Mouse (Mus musculus) 416B (cell line): ENCODE data around the gene Hemgn.

ENCODE experiments used
- DNase-seq: peaks from one replicate; pipeline ENCODE4 v3.0.0; 2011; ENCODE audit warnings: low read depth

The Hemgn gene

GRCm38 (mm10) chr4:46412113-46412512 is 1.2 kb downstream of the Hemgn start:
- peak; percentile 70 for DNase-seq

GRCm38 (mm10) chr4:46411489-46411888 is 1.8 kb downstream of the Hemgn start:
- peak; percentile 86 for DNase-seq

GRCm38 (mm10) chr4:46410677-46411076 is 2.6 kb downstream of the Hemgn start:
- DNase-seq: no peak

DNA sequence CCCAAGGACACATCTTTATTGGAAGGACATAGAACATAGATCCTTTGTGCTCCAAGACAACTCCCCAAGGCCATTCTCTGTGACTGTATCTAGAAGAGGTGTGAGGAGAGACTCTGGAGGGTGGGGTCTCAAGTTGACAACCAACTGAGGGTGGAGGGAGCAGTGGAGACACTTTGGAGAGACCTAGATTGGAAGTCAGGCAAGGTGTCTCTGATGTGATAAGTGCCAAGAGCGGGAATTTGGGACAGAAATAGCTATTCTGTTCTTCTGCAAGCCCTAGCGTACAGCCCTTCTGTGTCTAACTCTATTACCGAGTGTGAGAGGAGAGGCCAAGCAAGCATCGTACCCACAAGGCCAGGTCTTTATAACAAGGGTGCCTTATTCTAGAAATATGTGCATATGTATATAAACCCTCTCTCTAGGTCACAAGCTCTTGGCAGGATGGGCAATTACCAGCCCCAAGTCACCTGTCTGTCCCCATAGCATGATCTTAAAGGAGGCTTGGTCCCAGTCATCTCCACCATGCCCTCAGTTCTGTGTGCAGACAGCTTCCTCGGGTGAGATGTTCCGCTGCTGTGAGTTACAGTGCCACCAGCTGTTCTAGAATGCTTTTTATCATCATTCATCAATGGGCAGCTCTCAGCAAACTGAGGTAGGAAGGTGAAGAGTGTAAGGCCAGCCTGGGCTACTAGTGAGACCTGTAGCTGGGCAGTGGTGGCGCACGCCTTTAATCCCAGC is 6.2 kb downstream of the Hemgn start:
- no peak for DNase-seq

GRCm38 (mm10) chr4:46404042-46404795 is 9.1 kb downstream of the Hemgn start:
- DNase-seq: peak; percentile 94

- DNase-seq: no peak
These were observed 14.5 kb downstream of the Hemgn start for GRCm38 (mm10) chr4:46398839-46399238.

GRCm38 (mm10) chr4:46395736-46396135 is 17.6 kb downstream of the Hemgn start:
- no peak for DNase-seq

- DNase-seq: no peak
These were observed 18.9 kb downstream of the Hemgn start for GRCm38 (mm10) chr4:46394388-46394787.

- peak; percentile 97 for DNase-seq
These were observed 22.8 kb downstream of the Hemgn start for GRCm38 (mm10) chr4:46390390-46390970.

GRCm38 (mm10) chr4:46389612-46390341 is 23.5 kb downstream of the Hemgn start:
- peak; percentile 73 for DNase-seq

- DNase-seq: peak; percentile 99
These were observed 24.2 kb downstream of the Hemgn start, which contains the start of gene Trmo for GRCm38 (mm10) chr4:46389013-46389611. Trmo (minus strand) TSS chr4:46389437.

- DNase-seq: no peak
These were observed 24.8 kb downstream of the Hemgn start for GRCm38 (mm10) chr4:46388556-46388955.

- DNase-seq: peak; percentile 84
These were observed 38.4 kb downstream of the Hemgn start for GRCm38 (mm10) chr4:46374869-46375368.

DNA sequence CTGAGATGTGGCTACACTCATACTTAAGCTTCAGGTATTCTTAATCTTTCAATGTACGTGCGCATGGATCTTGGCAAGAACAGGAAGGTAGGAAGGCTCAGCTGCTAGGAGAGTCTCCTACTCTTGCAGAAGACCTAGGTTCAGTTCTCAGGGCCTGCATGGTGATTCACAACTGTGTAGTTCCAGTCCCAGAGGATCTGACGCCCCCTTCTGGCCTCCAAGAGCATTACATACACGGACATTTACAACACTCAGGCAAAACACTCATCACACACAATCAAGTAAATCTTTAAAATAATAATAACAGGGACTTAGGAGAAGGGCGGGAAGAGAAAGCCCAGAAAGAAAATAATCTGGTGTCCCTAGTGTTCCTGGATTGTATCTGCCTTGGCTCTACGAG is 38.9 kb downstream of the Hemgn start:
- DNase-seq: peak; percentile 66

DNA sequence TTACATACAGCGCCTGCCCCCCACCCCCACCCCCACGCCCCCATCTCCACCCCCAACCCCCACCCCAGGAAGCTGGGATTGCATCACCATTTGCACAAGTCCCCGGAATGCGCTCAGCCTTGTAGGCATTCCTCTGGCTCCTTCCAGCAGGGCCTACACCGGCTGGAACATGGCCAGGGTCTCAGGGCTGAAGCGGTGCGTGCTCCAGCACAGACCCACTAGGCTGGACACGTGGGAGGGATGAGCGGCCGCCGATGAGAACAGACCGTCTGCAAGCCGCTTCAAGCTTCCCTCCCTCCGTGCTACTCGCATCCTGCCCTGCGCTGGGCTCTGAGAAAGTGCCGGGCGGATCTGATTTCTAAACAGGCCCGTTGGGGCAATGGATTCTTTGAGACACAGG is 42.3 kb downstream of the Hemgn start:
- no peak for DNase-seq

DNA sequence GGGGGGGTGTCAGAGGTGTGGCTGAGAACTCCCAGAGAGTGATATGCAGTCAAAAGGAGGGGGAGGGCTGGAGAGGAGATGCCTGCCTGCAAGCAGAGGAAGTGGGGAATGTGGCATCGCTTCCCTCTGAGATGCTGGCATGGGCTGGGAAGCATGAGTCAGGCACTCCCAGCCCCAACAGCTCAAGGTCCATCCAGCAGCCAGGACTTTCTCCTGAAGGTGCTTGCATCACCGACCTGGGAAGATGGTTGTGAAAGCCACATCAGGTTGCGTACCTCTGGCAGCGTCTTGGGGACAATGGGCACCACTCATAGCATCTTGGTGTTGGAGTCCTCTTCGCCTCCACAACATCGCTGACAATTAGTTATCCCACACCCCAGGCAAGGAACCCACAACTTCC is 42.9 kb downstream of the Hemgn start:
- no peak for DNase-seq

DNA sequence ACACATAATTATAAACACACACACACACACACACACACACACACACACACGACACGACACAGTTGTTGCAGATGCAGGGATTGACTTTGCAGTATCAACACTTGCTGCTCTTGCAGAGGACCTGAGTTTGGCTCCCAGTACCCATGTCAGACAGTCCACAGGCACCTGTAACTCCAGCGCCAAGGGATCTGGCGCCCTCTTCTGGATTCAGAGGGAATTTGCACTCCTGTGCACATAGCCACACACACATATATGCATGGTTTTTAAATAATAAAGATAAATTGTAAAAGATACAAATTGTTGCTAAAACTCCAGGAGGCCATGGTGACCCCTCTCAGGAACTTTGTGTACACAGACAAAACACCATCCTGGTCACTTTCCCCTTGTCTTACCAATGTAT is 44.2 kb downstream of the Hemgn start:
- peak; percentile 24 for DNase-seq

GRCm38 (mm10) chr4:46367487-46367959 is 45.8 kb downstream of the Hemgn start:
- no peak for DNase-seq

- DNase-seq: no peak
These were observed 48.9 kb downstream of the Hemgn start for GRCm38 (mm10) chr4:46364360-46364759.

DNA sequence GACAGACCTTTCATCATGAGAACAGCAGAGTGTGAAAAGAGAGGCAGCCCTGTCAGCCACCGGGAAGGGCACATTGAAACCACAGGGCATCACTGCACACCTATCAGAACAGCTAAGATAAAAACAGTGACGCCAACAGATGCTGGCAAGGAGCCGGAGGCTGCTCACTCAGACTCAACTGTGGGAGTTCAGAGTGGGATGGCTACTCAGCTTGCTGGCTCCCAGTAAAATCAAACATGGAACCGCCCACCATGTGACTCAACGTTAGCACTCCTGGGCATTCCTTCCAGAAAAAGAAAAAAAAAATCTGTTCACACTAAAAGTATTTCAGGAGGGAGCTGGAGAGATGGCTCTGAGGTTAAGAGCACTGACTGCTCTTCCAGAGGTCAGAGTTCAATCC is 52.0 kb downstream of the Hemgn start:
- DNase-seq: no peak

- no peak for DNase-seq
These were observed 53.6 kb downstream of the Hemgn start for GRCm38 (mm10) chr4:46359539-46360253.
